26 mouse cellular contexts compared by ENCODE assay signal in the genomic region with DNA sequence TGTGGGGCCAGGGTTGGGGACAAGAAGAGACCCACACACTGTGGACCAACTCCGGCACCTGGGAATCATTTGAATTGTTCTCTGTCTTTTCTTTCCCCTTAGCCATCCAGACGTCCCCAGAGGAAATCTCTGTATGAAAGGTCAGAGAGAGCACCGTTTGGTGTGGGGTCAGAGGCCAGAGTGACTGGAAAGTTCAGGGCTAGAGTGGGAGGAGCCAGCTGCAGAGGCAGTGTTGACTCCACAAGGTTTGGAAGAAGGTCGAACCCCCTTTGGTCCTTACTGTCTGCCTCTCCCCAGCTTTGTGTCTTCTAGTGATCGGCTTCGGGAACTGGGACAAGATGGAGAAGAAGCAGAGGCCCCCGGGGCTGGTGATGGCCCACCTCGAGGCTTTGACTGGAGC. TPM values are rescaled to one million over a fixed set of nuclear protein-coding genes. Genes with fewer than 3 reads are reported as not detected.
"Had no signal": no experiment of that assay in that cellular context is flagged by ENCODE, and none has a peak within 500 bp of the region (broad histone marks: within the 10 kb centered on the region; RNA-seq: fewer than 3 reads in every experiment).

No protein-coding gene starts in this region.

- H3K9me3 ChIP-seq: heart, embryonic 10.5 days; heart, embryonic 12.5 days; hindbrain, embryonic 10.5 days; hindbrain, embryonic 12.5 days; limb, embryonic 10.5 days; limb, embryonic 12.5 days had no signal

- H3K27ac ChIP-seq: gastrocnemius, adult 2 months; heart, embryonic 10.5 days; hindbrain, embryonic 10.5 days; hindbrain, embryonic 12.5 days; hindbrain, embryonic 14.5 days; layer of hippocampus, adult 2 months; left cerebral cortex, adult 2 months; limb, embryonic 10.5 days; limb, embryonic 12.5 days; liver, embryonic 14.5 days had no signal

- H3K4me3 ChIP-seq: gastrocnemius, adult 2 months; heart, embryonic 10.5 days; heart, embryonic 12.5 days; hindbrain, embryonic 10.5 days; hindbrain, embryonic 12.5 days; layer of hippocampus, adult 2 months; left cerebral cortex, adult 2 months; limb, embryonic 10.5 days; limb, embryonic 12.5 days had no signal

- ATAC-seq: hindbrain, embryonic 16.5 days; inflammation-experienced regulatory T-cells, adult 6 months; intestine, postnatal 0 days had no signal

- H3K9ac ChIP-seq: heart, embryonic 12.5 days; hindbrain, embryonic 12.5 days; hindbrain, embryonic 14.5 days; limb, embryonic 12.5 days; liver, embryonic 14.5 days had no signal

- H3K4me2 ChIP-seq: heart, embryonic 12.5 days; hindbrain, embryonic 12.5 days; hindbrain, embryonic 14.5 days; limb, embryonic 12.5 days had no signal

- H3K27me3 ChIP-seq: heart, embryonic 12.5 days; hindbrain, embryonic 12.5 days; limb, embryonic 12.5 days had no signal

- DNase-seq: gastrocnemius, adult 2 months; gastrocnemius, postnatal 10 days; gastrocnemius, postnatal 25 days; heart, adult 18-20 months; heart, postnatal 10 days; heart, postnatal 4 days; kidney, adult 18-20 months; kidney, adult 8-10 months; kidney, postnatal 10 days; kidney, postnatal 25 days; kidney, postnatal 4 days had no signal

RNA-seq across cellular contexts. Expression of a gene that starts 8.8 kb away (rescaled TPM):
- total RNA-seq: granulocyte monocyte progenitor cell, adult 5-6 weeks; layer of hippocampus, adult 2 months; layer of hippocampus, postnatal 10 days had no signal
